Mouse (Mus musculus) embryonic facial prominence, embryonic 11.5 days (tissue): ENCODE measurements at regions not wholly inside any gene's neighbourhood (a gene's known extent, or its start where the extent isn't known, plus 50 kb on each side); places are given as distances from the start of the nearest gene placed in this dataset.

ENCODE experiments used
- ATAC-seq: fragments of 200-750 bp; cut with Nextera tagmentation; replicated peaks from 2 replicates; pipeline ENCODE4 v1.8.0; 2017; ENCODE audit warnings: low read depth; ENCODE audit not compliant: insufficient number of reproducible peaks, low FRiP score, low TSS enrichment
- DNase-seq: peaks from one replicate; pipeline ENCODE4 v3.0.0-alpha.2; 2015; ENCODE audit warnings: low spot score
- H3K27ac ChIP-seq: fragments of 300-500 bp; sonication (generic); replicated peaks from 2 replicates; pipeline ENCODE4 v1.5.1; 2014; ENCODE audit warnings: mild to moderate bottlenecking, low read depth, low read length, control low read depth
- H3K27me3 ChIP-seq: fragments of 300-500 bp; sonication (generic); 2 replicates; pipeline ENCODE4 v1.6.1; 2014; ENCODE audit warnings: mild to moderate bottlenecking, low read length, moderate library complexity, mixed read lengths; ENCODE audit not compliant: control insufficient read depth, insufficient read depth
- H3K36me3 ChIP-seq: fragments of 300-500 bp; sonication (generic); replicated peaks from 2 replicates; pipeline ENCODE4 v1.6.1; 2014; ENCODE audit warnings: low read depth, mild to moderate bottlenecking, low read length, moderate library complexity, mixed read lengths; ENCODE audit not compliant: control insufficient read depth, insufficient read depth
- H3K4me1 ChIP-seq: fragments of 300-500 bp; sonication (generic); 2 replicates; pipeline ENCODE4 v1.6.1; 2014; ENCODE audit warnings: low read length, mixed read lengths; ENCODE audit not compliant: control insufficient read depth, insufficient read depth
- H3K4me2 ChIP-seq: fragments of 300-500 bp; sonication (generic); 2 replicates; pipeline ENCODE4 v1.6.1; 2014; ENCODE audit warnings: low read depth, mild to moderate bottlenecking, control low read depth, low read length, moderate library complexity
- H3K4me3 ChIP-seq: fragments of 300-500 bp; sonication (generic); 2 replicates; pipeline ENCODE4 v1.5.1; 2014; ENCODE audit warnings: low read depth, low read length, control low read depth
- H3K9ac ChIP-seq: fragments of 300-500 bp; sonication (generic); replicated peaks from 2 replicates; pipeline ENCODE4 v1.6.1; 2014; ENCODE audit warnings: mild to moderate bottlenecking, control low read depth, low read length
- H3K9me3 ChIP-seq: fragments of 300-500 bp; sonication (generic); replicated peaks from 2 replicates; pipeline ENCODE4 v1.6.1; 2016; ENCODE audit warnings: mild to moderate bottlenecking, low read length, inconsistent platforms, mixed read lengths; ENCODE audit not compliant: control insufficient read depth
- WGBS: fragments of 180-500 bp; shearing (Covaris S2); extraction: QIAGEN DNeasy Blood & Tissue Kit; methylation state at CpG from one replicate; pipeline ENCODE4 v1.1.7; 2014; 5-methylcytosine and 5-hydroxymethylcytosine counted together

- H3K27ac ChIP-seq, result no peak overlapping the region
- H3K9me3 ChIP-seq, result no peaks in the 10 kb centered on the region
- no peak overlapping the region for H3K4me2 ChIP-seq
- 58% methylated on average over 1 of the region's 1 CpGs for WGBS
- 0 out of 2 replicates have a peak, but pooled peaks cover 2% of the 10 kb centered on the region for H3K4me1 ChIP-seq
- no peak overlapping the region for H3K4me3 ChIP-seq
- no peak overlapping the region for H3K9ac ChIP-seq
- H3K27me3 ChIP-seq, result no peaks in the 10 kb centered on the region
- H3K36me3 ChIP-seq, result no peaks in the 10 kb centered on the region
- no peak for ATAC-seq
- DNase-seq, result no peak
Observed at GRCm38 (mm10) chr9:41525534-41525933, 364.0 kb upstream of the Ubash3b start.

GRCm38 (mm10) chr9:41524591-41524990 lies 363.1 kb upstream of the Ubash3b start:
- ATAC-seq (no peak; the same call in 1 of the 2 replicates), DNase-seq (no peak)
- no peak overlapping the region for H3K4me3 ChIP-seq
- H3K27ac ChIP-seq, result no peak overlapping the region
- whole genome bisulfite sequencing, result 71% methylated on average over 7 of the region's 7 CpGs
- H3K27me3 ChIP-seq, result no peaks in the 10 kb centered on the region
- H3K36me3 ChIP-seq, result no peaks in the 10 kb centered on the region
- no peaks in the 10 kb centered on the region for H3K9me3 ChIP-seq
- H3K9ac ChIP-seq, result no peak overlapping the region
- no peak overlapping the region for H3K4me2 ChIP-seq
- 0 out of 2 replicates have a peak, but pooled peaks cover 2% of the 10 kb centered on the region for H3K4me1 ChIP-seq

- no peak overlapping the region for H3K9ac ChIP-seq
- no peaks in the 10 kb centered on the region for H3K9me3 ChIP-seq
- H3K4me1 ChIP-seq, result 0 out of 2 replicates have a peak, but pooled peaks cover 2% of the 10 kb centered on the region
- no peak overlapping the region for H3K4me2 ChIP-seq
- H3K27ac ChIP-seq, result no peak overlapping the region
- no peaks in the 10 kb centered on the region for H3K36me3 ChIP-seq
- H3K4me3 ChIP-seq, result no peak overlapping the region
- H3K27me3 ChIP-seq, result no peaks in the 10 kb centered on the region
- 90% methylated on average over 2 of the region's 2 CpGs for WGBS
- ATAC-seq, result peak; percentile 56; the same call in 1 of the 2 replicates
- DNase-seq, result no peak
Observed at GRCm38 (mm10) chr9:41523969-41524368, 362.5 kb upstream of the Ubash3b start.

- ATAC-seq (no peak), DNase-seq (no peak)
Observed at GRCm38 (mm10) chr9:41522302-41522701, 360.8 kb upstream of the Ubash3b start.

GRCm38 (mm10) chr9:41517787-41518186 lies 356.3 kb upstream of the Ubash3b start:
- H3K9ac ChIP-seq, result no peak overlapping the region
- no peaks in the 10 kb centered on the region for H3K4me1 ChIP-seq
- WGBS, result 67% methylated on average over 2 of the region's 2 CpGs
- H3K4me3 ChIP-seq, result no peak overlapping the region
- ATAC-seq, result no peak
- no peaks in the 10 kb centered on the region for H3K27me3 ChIP-seq
- no peak for DNase-seq
- H3K9me3 ChIP-seq, result no peaks in the 10 kb centered on the region
- no peak overlapping the region for H3K27ac ChIP-seq
- H3K4me2 ChIP-seq, result no peak overlapping the region
- no peaks in the 10 kb centered on the region for H3K36me3 ChIP-seq

More at GRCm38 (mm10) chr9:41522302-41522701, 360.8 kb upstream of the Ubash3b start:
- Histone ChIP-seq H3K9ac (no peak overlapping the region), H3K27ac (no peak overlapping the region), H3K4me3 (no peak overlapping the region), H3K27me3 (no peaks in the 10 kb centered on the region), H3K4me2 (no peak overlapping the region), H3K4me1 (0 out of 2 replicates have a peak, but pooled peaks cover 2% of the 10 kb centered on the region), H3K36me3 (no peaks in the 10 kb centered on the region), H3K9me3 (no peaks in the 10 kb centered on the region)
- 85% methylated on average over 1 of the region's 1 CpGs for WGBS

- ATAC-seq, result no peak
- WGBS, result 78% methylated on average over 2 of the region's 2 CpGs
- no peaks in the 10 kb centered on the region for H3K4me1 ChIP-seq
- no peaks in the 10 kb centered on the region for H3K9me3 ChIP-seq
- no peak overlapping the region for H3K27ac ChIP-seq
- no peak overlapping the region for H3K4me3 ChIP-seq
- no peaks in the 10 kb centered on the region for H3K27me3 ChIP-seq
- no peaks in the 10 kb centered on the region for H3K36me3 ChIP-seq
- DNase-seq, result no peak
- no peak overlapping the region for H3K9ac ChIP-seq
- H3K4me2 ChIP-seq, result no peak overlapping the region
Observed at GRCm38 (mm10) chr9:41517053-41517696, 355.7 kb upstream of the Ubash3b start.

- Histone ChIP-seq H3K9me3 (no peaks in the 10 kb centered on the region), H3K27me3 (no peaks in the 10 kb centered on the region), H3K9ac (no peak overlapping the region), H3K36me3 (no peaks in the 10 kb centered on the region), H3K4me3 (no peak overlapping the region), H3K4me2 (no peak overlapping the region), H3K4me1 (no peaks in the 10 kb centered on the region), H3K27ac (no peak overlapping the region)
- DNase-seq (no peak), ATAC-seq (no peak)
Observed at GRCm38 (mm10) chr9:41515192-41515591, 353.7 kb upstream of the Ubash3b start.

GRCm38 (mm10) chr9:41513701-41514100 lies 352.2 kb upstream of the Ubash3b start:
- H3K4me1 ChIP-seq, result no peaks in the 10 kb centered on the region
- WGBS, result 41% methylated on average over 1 of the region's 1 CpGs
- no peak for ATAC-seq
- H3K4me3 ChIP-seq, result no peak overlapping the region
- DNase-seq, result no peak
- H3K27me3 ChIP-seq, result no peaks in the 10 kb centered on the region
- no peaks in the 10 kb centered on the region for H3K36me3 ChIP-seq
- H3K27ac ChIP-seq, result no peak overlapping the region
- H3K4me2 ChIP-seq, result no peak overlapping the region
- no peaks in the 10 kb centered on the region for H3K9me3 ChIP-seq
- no peak overlapping the region for H3K9ac ChIP-seq
